Mouse (Mus musculus) midbrain, embryonic 12.5 days (tissue): ENCODE data around the gene 4921524J17Rik. TPM values are rescaled to one million over a fixed set of nuclear protein-coding genes. Genes with fewer than 3 reads are reported as not detected.

Source experiments
- ATAC-seq: fragments of 200-750 bp; cut with Nextera tagmentation; 2 replicates; pipeline ENCODE4 v1.8.0; 2017; ENCODE audit warnings: low read depth, moderate TSS enrichment, moderate library complexity; ENCODE audit not compliant: low FRiP score
- H3K27ac ChIP-seq: fragments of 300-500 bp; sonication (generic); replicated peaks from 2 replicates; pipeline ENCODE4 v1.5.1; 2016; ENCODE audit warnings: mild to moderate bottlenecking
- H3K27me3 ChIP-seq: fragments of 300-500 bp; sonication (generic); 2 replicates; pipeline ENCODE4 v1.6.1; 2016; ENCODE audit warnings: mild to moderate bottlenecking
- H3K36me3 ChIP-seq: fragments of 300-500 bp; sonication (generic); 2 replicates; pipeline ENCODE4 v1.6.1; 2016
- H3K4me1 ChIP-seq: fragments of 300-500 bp; sonication (generic); 2 replicates; pipeline ENCODE4 v1.6.1; 2016
- H3K4me2 ChIP-seq: fragments of 300-500 bp; sonication (generic); replicated peaks from 2 replicates; pipeline ENCODE4 v1.6.1; 2016; ENCODE audit warnings: mild to moderate bottlenecking, moderate library complexity
- H3K4me3 ChIP-seq: fragments of 300-500 bp; sonication (generic); 2 replicates; pipeline ENCODE4 v1.5.1; 2016; ENCODE audit warnings: mild to moderate bottlenecking
- H3K9ac ChIP-seq: fragments of 300-500 bp; sonication (generic); replicated peaks from 2 replicates; pipeline ENCODE4 v1.6.1; 2016; ENCODE audit warnings: mild to moderate bottlenecking, moderate library complexity
- H3K9me3 ChIP-seq: fragments of 300-500 bp; sonication (generic); 2 replicates; pipeline ENCODE4 v1.6.1; 2016; ENCODE audit warnings: mild to moderate bottlenecking
- WGBS: fragments of 180-500 bp; shearing (Covaris S2); methylation state at CpG from one replicate; pipeline ENCODE4 v1.1.7; 2016; 5-methylcytosine and 5-hydroxymethylcytosine counted together
- polyA plus RNA-seq: library from polyadenylated mRNA; unstranded; fragments of >200 nt; fragmentation: Nextera tagmentation; extraction: Ambion mirVana; gene quantifications from 2 replicates; pipeline ENCODE4 v1.2.1, GENCODE M21; 2016

The 4921524J17Rik gene
- polyA plus RNA-seq, 1 experiment from 2014 or later = 36.7 TPM

DNA sequence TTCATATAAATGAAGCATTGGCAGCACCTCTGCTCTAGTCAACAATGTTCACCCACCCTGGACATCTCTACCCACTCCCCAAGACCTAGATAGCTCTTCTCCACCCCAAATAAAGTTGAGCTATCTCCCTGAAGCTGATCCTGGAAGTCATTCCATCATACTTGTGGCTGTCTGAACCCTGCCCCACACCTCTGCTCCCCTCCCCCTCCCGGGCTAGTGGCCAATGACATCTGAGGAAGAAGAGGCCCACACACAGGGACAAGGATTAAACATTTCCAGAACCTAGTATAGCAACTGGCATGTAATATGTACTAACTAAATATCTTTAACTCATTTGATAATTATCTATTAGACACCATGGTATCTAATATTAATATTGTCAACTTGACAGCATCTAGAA, 29.8 kb upstream of the 4921524J17Rik start:
- H3K4me1 ChIP-seq = no peaks in the 10 kb centered on the region
- WGBS = 81% methylated on average over 1 of the region's 1 CpGs
- no peaks in the 10 kb centered on the region for H3K27me3 ChIP-seq
- no peaks in the 10 kb centered on the region for H3K36me3 ChIP-seq
- no peak overlapping the region for H3K27ac ChIP-seq
- H3K9ac ChIP-seq = no peak overlapping the region
- no peaks in the 10 kb centered on the region for H3K9me3 ChIP-seq
- ATAC-seq = no peak
- H3K4me3 ChIP-seq = no peak overlapping the region
- H3K4me2 ChIP-seq = no peak overlapping the region

DNA sequence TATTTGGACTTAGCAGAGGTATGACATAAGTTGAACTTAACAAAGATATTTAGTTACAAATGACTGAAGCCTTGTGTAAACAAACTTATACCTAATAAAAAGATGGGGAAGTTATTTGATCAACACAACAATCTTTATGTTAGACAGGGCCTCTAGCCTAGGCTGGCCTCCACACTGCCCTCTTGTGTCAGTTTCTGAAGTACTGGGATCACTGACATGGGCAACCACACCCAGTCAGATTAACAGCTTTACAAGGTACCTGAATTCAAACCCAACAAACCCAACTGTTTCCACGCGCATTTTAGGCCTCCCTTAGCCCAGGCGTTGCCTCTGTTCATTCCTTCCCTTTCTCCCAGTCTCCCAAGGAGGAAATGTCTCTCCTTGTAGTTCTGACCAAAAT, 28.7 kb upstream of the 4921524J17Rik start:
- H3K4me2 ChIP-seq = no peak overlapping the region
- ATAC-seq = no peak
- H3K9me3 ChIP-seq = no peaks in the 10 kb centered on the region
- WGBS = 73% methylated on average over 3 of the region's 3 CpGs
- no peaks in the 10 kb centered on the region for H3K36me3 ChIP-seq
- H3K27ac ChIP-seq = no peak overlapping the region
- H3K9ac ChIP-seq = no peak overlapping the region
- H3K4me3 ChIP-seq = no peak overlapping the region
- no peaks in the 10 kb centered on the region for H3K4me1 ChIP-seq
- no peaks in the 10 kb centered on the region for H3K27me3 ChIP-seq

DNA sequence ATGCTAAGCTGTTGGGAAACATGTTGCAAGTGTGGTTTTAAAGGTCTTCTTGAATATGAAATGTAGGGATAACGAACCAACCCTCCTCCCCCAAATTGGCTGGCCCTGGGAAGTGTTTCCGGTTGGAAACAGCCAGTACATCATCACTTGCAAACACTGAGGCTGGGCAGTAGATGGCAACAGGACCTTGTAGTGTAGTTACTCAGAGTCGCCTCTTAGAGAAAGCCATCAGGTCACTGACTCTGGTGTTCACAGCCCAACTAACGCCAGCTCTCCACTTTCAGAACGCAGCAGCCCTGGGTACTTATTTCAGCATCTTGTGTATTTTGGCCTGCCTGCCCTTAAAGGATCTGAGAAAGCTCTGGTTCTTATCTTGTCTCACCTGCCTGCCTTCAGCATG, 28.2 kb upstream of the 4921524J17Rik start:
- no peak overlapping the region for H3K4me2 ChIP-seq
- no peaks in the 10 kb centered on the region for H3K4me1 ChIP-seq
- H3K9ac ChIP-seq = no peak overlapping the region
- no peaks in the 10 kb centered on the region for H3K9me3 ChIP-seq
- ATAC-seq = no peak
- no peak overlapping the region for H3K4me3 ChIP-seq
- no peaks in the 10 kb centered on the region for H3K36me3 ChIP-seq
- 45% methylated on average over 5 of the region's 5 CpGs for WGBS
- no peak overlapping the region for H3K27ac ChIP-seq
- H3K27me3 ChIP-seq = no peaks in the 10 kb centered on the region

DNA sequence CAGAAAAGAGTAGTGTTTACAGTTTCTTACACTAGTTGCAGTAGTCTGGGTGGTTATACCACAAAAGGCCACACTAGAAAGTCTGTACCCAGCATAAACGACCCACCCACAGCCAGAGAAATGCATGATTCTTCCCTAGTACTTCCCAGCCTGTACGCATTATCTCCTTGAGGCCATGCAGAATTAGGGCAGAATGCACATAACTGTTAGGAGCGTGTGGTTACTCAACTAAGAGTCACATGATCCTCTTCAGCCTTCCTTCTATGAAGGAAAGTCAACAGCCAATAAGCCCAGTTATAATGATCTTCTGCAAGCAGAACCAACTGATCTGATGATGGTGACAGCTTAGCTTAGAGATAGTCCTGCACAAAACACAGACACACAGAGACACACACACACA, 26.9 kb upstream of the 4921524J17Rik start:
- 78% methylated on average over 3 of the region's 3 CpGs for WGBS
- Histone ChIP-seq H3K36me3 (no peaks in the 10 kb centered on the region), H3K4me1 (no peaks in the 10 kb centered on the region), H3K27me3 (no peaks in the 10 kb centered on the region), H3K9ac (no peak overlapping the region), H3K4me2 (no peak overlapping the region), H3K4me3 (no peak overlapping the region), H3K9me3 (no peaks in the 10 kb centered on the region), H3K27ac (no peak overlapping the region)
- ATAC-seq = no peak

DNA sequence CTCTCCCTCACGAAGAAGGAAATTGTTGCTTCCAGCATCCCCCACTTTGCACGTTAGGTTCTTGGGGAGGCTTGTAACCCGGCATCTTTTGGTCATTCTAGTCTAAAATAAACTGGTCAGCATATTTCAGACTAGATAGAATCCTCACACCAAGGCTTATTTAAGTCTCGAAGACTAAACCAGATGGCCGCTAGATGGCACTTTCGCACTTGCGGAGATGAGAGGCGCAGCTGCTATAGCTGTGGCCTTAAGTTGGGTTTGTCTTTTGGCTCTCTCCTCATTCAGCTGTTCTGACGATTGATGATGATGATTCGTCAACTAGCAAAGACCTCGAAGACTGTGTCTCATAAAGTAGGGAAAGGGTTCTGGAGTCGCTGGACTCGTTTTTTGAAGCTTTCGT, 23.9 kb upstream of the 4921524J17Rik start:
- H3K27ac ChIP-seq = no peak overlapping the region
- no peaks in the 10 kb centered on the region for H3K36me3 ChIP-seq
- H3K4me1 ChIP-seq = peaks cover 14% of the 10 kb centered on the region
- no peak; the same call in 1 of the 2 replicates for ATAC-seq
- 12% methylated on average over 14 of the region's 14 CpGs for WGBS
- H3K9me3 ChIP-seq = no peaks in the 10 kb centered on the region
- no peak overlapping the region for H3K9ac ChIP-seq
- H3K4me3 ChIP-seq = no peak overlapping the region
- no peak overlapping the region for H3K4me2 ChIP-seq
- no peaks in the 10 kb centered on the region for H3K27me3 ChIP-seq

DNA sequence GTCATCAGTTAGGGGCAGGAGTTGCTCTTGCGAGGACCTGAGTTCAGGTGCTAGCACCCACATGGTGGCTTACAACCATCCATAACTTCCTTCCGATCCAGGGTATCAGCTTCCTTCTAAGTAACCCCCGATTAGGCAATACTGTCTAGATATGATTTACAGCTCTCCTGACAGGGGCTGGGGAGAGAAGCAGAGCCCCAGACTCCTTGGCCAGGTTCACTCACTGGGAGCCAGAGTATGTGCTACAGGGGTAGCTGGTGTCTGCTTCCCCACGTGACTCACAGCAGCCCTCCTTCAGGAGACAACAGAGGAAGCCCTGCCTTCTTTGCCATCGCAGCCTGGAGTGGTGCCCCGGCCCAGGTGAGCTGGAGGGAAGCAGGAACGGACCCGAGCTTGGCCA, 22.1 kb upstream of the 4921524J17Rik start:
- Histone ChIP-seq H3K9me3 (no peaks in the 10 kb centered on the region), H3K4me3 (no peak overlapping the region), H3K4me1 (peaks cover 14% of the 10 kb centered on the region), H3K36me3 (no peaks in the 10 kb centered on the region), H3K9ac (no peak overlapping the region), H3K4me2 (no peak overlapping the region), H3K27me3 (no peaks in the 10 kb centered on the region), H3K27ac (no peak overlapping the region)
- 76% methylated on average over 8 of the region's 8 CpGs for WGBS
- no peak for ATAC-seq

DNA sequence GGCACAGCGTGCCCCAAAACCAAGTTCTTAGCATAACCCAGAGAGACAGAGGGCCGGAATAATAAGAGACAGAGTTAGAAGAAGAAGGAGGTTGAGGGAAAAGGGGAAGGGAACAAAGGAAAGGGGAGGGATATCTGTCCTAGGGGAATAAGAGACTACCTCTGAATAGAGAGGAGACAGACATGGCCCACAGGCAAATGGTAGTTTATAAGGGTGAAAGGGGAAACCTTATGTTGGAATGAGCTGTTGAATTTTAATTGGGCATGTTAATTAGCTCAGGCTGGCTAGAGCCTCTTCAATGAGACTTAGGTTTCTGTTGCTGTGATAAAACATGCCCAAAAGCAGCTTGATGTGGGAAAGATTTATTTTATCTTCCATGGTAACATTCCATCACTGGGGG, 20.6 kb upstream of the 4921524J17Rik start:
- Histone ChIP-seq H3K4me2 (no peak overlapping the region), H3K27me3 (no peaks in the 10 kb centered on the region), H3K4me3 (no peak overlapping the region), H3K9me3 (no peaks in the 10 kb centered on the region), H3K36me3 (no peaks in the 10 kb centered on the region), H3K9ac (no peak overlapping the region), H3K27ac (no peak overlapping the region), H3K4me1 (peaks cover 14% of the 10 kb centered on the region)
- WGBS = 71% methylated on average over 2 of the region's 2 CpGs
- ATAC-seq = no peak

DNA sequence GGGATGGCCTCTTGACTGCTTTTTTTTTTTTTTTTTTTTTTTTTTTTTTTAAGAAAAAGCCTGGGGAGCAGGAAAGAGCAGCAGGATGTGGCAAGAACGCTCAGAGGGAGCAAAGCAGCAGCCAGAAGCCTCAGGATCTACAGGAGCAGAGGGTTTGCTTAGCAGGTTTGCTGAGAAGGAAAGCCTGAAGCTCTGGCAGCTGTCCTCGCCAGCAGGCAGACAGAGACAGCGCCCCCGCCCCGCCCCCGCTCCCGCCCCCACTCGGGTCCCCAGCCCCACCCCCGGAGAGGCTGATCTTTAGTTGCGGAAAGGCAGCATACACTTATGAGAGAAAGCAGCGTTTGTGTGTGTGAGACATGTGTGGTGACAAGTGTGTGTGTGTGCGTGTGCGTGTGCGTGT, 19.7 kb upstream of the 4921524J17Rik start:
- Histone ChIP-seq H3K9me3 (no peaks in the 10 kb centered on the region), H3K4me2 (peak overlapping the region; percentile 40), H3K4me3 (no peak overlapping the region), H3K27me3 (no peaks in the 10 kb centered on the region), H3K36me3 (no peaks in the 10 kb centered on the region), H3K27ac (no peak overlapping the region), H3K4me1 (peaks cover 14% of the 10 kb centered on the region), H3K9ac (peak overlapping the region; percentile 31; the same call in 1 of the 2 replicates)
- ATAC-seq = no peak
- 22% methylated on average over 14 of the region's 14 CpGs for WGBS

DNA sequence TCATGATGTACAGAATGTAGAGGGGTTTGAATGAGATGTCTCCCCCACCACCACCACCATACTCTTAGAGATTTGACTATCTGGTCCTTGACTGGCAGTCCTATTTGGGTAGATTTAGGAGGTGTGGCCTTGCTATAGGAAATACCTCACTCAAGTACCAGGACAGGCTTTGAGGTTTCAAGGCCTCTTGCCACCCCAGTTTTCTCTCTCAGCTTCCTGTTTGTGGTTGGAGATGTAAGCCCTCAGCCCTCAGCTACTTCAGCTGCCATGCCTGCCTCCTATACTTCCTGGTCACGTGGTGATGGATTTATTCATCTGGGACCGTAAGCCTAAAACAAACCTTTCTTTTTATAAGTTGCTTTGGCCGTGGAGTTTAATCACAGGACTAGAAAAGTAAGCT, 17.7 kb upstream of the 4921524J17Rik start:
- no peak overlapping the region for H3K4me3 ChIP-seq
- no peaks in the 10 kb centered on the region for H3K9me3 ChIP-seq
- no peak overlapping the region for H3K27ac ChIP-seq
- no peaks in the 10 kb centered on the region for H3K36me3 ChIP-seq
- WGBS = 86% methylated on average over 3 of the region's 3 CpGs
- no peak overlapping the region for H3K9ac ChIP-seq
- H3K4me2 ChIP-seq = no peak overlapping the region
- no peaks in the 10 kb centered on the region for H3K27me3 ChIP-seq
- no peak for ATAC-seq
- H3K4me1 ChIP-seq = peaks cover 14% of the 10 kb centered on the region

DNA sequence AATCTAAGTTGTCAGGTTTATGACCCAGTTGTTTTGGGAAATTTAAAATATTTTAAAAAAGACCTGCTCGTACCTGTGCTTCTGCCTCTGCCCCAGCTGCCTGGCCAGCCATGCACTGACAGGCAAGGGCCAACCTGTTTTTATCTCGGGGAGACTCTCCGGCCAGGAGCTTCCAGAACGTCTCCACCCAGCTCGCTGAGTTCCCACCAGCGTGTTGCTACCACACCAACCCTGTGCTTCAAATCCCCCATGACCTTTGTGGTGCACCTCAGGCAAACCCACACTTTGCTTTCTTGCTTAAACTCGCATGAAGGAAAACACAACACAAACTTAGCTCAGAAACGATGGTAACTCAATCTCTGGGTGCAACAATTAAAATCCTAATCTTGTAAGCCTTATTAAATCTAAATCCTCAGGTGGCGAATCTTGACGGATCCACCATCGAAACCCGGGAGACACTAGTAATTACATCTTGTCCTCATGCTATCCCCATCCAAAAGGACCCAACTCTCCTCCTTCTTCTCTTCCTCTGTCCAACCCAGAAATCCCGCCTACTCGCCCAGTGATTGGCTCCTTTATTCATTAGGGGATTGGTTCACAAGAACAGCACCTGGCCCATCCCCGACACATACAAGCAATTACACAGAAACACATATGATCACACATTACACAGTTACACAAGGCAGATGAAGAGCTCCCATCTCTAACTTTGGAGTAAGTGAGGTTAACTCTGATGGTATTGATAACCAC, 13.5 kb upstream of the 4921524J17Rik start:
- Histone ChIP-seq H3K27me3 (no peaks in the 10 kb centered on the region), H3K4me2 (no peak overlapping the region), H3K9me3 (no peaks in the 10 kb centered on the region), H3K9ac (no peak overlapping the region), H3K36me3 (no peaks in the 10 kb centered on the region), H3K27ac (no peak overlapping the region), H3K4me1 (no peaks in the 10 kb centered on the region), H3K4me3 (no peak overlapping the region)
- 84% methylated on average over 15 of the region's 15 CpGs for WGBS
- no peak for ATAC-seq

DNA sequence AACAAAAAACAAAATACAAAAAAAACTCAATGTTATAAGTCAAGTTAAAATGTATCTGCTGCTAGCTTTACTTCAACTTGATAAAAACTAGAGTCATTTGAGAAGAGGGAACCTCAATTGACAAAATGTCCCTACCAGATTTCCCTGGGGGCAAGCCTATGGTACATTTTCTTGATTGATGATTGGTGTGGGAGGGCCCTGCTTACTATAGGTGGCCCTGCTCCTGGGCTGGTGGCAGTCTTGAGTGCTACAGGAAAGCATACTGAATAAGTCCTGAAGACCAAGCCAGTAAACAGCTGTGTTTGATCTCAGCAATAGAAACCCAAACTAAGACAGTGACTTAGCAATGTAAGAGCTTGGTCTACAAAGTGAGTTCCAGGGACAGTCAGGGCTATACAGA, 11.5 kb upstream of the 4921524J17Rik start:
- no peak overlapping the region for H3K4me3 ChIP-seq
- H3K27ac ChIP-seq = no peak overlapping the region
- no peak overlapping the region for H3K9ac ChIP-seq
- H3K36me3 ChIP-seq = no peaks in the 10 kb centered on the region
- no peaks in the 10 kb centered on the region for H3K4me1 ChIP-seq
- H3K4me2 ChIP-seq = no peak overlapping the region
- no peak for ATAC-seq
- H3K9me3 ChIP-seq = no peaks in the 10 kb centered on the region
- H3K27me3 ChIP-seq = no peaks in the 10 kb centered on the region

DNA sequence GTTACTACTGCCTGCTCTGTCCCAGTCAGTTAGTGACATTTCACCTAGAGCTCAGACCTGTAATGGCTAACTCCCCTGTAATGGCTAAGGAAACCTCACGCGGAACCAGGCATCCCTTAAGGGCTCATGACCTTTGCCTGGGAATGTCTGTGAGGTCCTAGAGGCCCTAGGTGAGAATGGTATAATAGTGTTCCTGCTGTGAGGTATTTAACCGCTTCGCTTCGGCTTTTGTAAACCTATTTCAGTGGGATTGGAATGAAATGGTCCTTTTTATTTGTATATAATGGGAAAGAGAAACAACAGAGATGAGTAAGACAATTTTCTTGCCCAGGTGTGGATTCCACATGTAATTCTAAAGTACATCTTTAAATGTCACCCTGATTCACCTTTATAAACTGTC, 8.9 kb upstream of the 4921524J17Rik start:
- H3K27ac ChIP-seq = no peak overlapping the region
- no peaks in the 10 kb centered on the region for H3K36me3 ChIP-seq
- no peak overlapping the region for H3K9ac ChIP-seq
- no peaks in the 10 kb centered on the region for H3K4me1 ChIP-seq
- no peak for ATAC-seq
- WGBS = 53% methylated on average over 5 of the region's 5 CpGs
- H3K4me2 ChIP-seq = no peak overlapping the region
- no peaks in the 10 kb centered on the region for H3K27me3 ChIP-seq
- no peak overlapping the region for H3K4me3 ChIP-seq
- H3K9me3 ChIP-seq = no peaks in the 10 kb centered on the region

DNA sequence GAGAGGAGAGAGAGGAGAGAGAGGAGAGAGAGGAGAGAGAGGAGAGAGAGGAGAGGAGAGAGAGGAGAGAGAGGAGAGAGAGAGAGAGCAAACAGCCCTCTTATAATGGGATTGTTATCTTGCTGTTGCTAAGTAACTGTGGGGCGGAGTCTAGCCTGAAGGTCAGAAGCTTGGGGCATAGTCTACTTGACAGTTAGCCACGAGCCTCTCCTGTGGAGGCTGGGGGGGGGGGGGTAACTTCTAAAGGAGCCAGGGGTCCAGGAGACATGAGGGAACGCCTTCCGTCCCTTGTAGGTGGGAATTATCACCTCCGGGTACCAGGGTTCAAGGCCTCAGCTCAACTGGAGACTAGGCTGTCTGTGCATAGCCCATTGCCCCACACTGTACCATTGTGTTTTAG, 3.1 kb upstream of the 4921524J17Rik start:
- Histone ChIP-seq H3K4me1 (peaks cover 6% of the 10 kb centered on the region), H3K27me3 (no peaks in the 10 kb centered on the region), H3K9ac (no peak overlapping the region), H3K4me3 (no peak overlapping the region), H3K4me2 (no peak overlapping the region), H3K36me3 (no peaks in the 10 kb centered on the region), H3K27ac (no peak overlapping the region), H3K9me3 (no peaks in the 10 kb centered on the region)
- 55% methylated on average over 5 of the region's 5 CpGs for WGBS
- no peak for ATAC-seq
